ENCODE assay signal across 19 mouse cellular contexts in genomic region chr13:71653212-71653938, GRCm38 (mm10).
DNase-seq lines count a peak whose midpoint lies in the region; ATAC-seq and TF ChIP-seq lines count a peak whose summit lies in the region.
"Had no signal": no experiment of that assay in that cellular context is flagged by ENCODE, and none has a peak within 500 bp of the region (broad histone marks: within the 10 kb centered on the region; RNA-seq: fewer than 3 reads in every experiment).

No protein-coding gene starts in this region.

- ATAC-seq in kidney, embryonic 16.5 days (ENCODE audit: low FRiP score, low TSS enrichment) = peak; percentile 27; the same call in 1 of the 2 replicates
- ATAC-seq in intestine, embryonic 15.5 days = peak; percentile 49; the same call in 1 of the 2 replicates
- no peak for ATAC-seq in erythroid progenitor cell, adult 5-6 weeks (replicated peaks; ENCODE audit: low FRiP score, poor library complexity, severe bottlenecking)
- ATAC-seq: CD4-positive, CD25-positive, alpha-beta regulatory T cell, adult 4 months had no signal

- no peak for DNase-seq in kidney, adult 9 months
- peak; percentile 9 for DNase-seq in CH12.LX (ENCODE audit: extremely low read depth)
- DNase-seq in embryo, embryonic 10 days (ENCODE audit: low spot score) = peak; percentile 51
- DNase-seq in layer of hippocampus, adult 11-12 months (ENCODE audit: low spot score) = no peak
- DNase-seq: adrenal gland, postnatal 14 days; cerebellum, adult 8-10 months; heart, adult 18-20 months; layer of hippocampus, postnatal 36 days; lung, postnatal 4 days; right cerebral cortex, postnatal 4 days; thymus, postnatal 14 days had no signal

- no peaks in the 10 kb centered on the region for H3K36me3 ChIP-seq in kidney, embryonic 16.5 days (ENCODE audit: insufficient read depth, low read length)
- H3K36me3 ChIP-seq in CH12.LX (replicated peaks in 1 of 2; ENCODE audit: control insufficient read depth in 1 of 2, insufficient read depth in 1 of 2, low read length in 1 of 2) = no peaks in the 10 kb centered on the region
- H3K36me3 ChIP-seq in intestine, embryonic 15.5 days = no peaks in the 10 kb centered on the region
- H3K36me3 ChIP-seq: embryonic facial prominence, embryonic 10.5 days; limb, embryonic 13.5 days; liver, embryonic 15.5 days; midbrain, embryonic 13.5 days had no signal

- dilution Hi-C loops in CH12.LX (cut with MboI; ENCODE audit: extremely low pct_ligation_motif_present, extremely low pct_unique_long_range_greater_than_20kb, low sequenced_read_pairs) = no loop called here

- H3K9me3 ChIP-seq in kidney, embryonic 16.5 days (ENCODE audit: low read length) = no peaks in the 10 kb centered on the region
- no peaks in the 10 kb centered on the region for H3K9me3 ChIP-seq in CH12.LX (replicated peaks; ENCODE audit: low read length)
- H3K9me3 ChIP-seq in intestine, embryonic 15.5 days = no peaks in the 10 kb centered on the region
- H3K9me3 ChIP-seq: embryonic facial prominence, embryonic 10.5 days; limb, embryonic 13.5 days; liver, embryonic 15.5 days; midbrain, embryonic 13.5 days had no signal

- TF ChIP-seq EP300 in CH12.LX (IDR thresholded peaks at IDR 0.05; ENCODE audit: low read length) = no peak

- H3K4me3 ChIP-seq in kidney, embryonic 16.5 days (ENCODE audit: low read length) = no peak overlapping the region
- H3K4me3 ChIP-seq in CH12.LX (replicated peaks in 1 of 3; ENCODE audit: low read depth in 2 of 3, low read length in 2 of 3, poor library complexity in 1 of 3) = no peak overlapping the region
- H3K4me3 ChIP-seq in intestine, embryonic 15.5 days (replicated peaks) = no peak overlapping the region
- H3K4me3 ChIP-seq: embryonic facial prominence, embryonic 10.5 days; limb, embryonic 13.5 days; liver, embryonic 15.5 days; midbrain, embryonic 13.5 days had no signal

- no peak for TF ChIP-seq RAD21 in CH12.LX (IDR thresholded peaks at IDR 0.05; ENCODE audit: low read depth, low read length)

- peaks cover 3% of the 10 kb centered on the region; the same call in 1 of the 2 replicates for H3K4me1 ChIP-seq in kidney, embryonic 16.5 days (ENCODE audit: insufficient read depth, low read length)
- H3K4me1 ChIP-seq in CH12.LX (ENCODE audit: control insufficient read depth in 1 of 2, insufficient read depth in 2 of 2) = peaks cover 6 to 30% of the 10 kb centered on the region in 2 experiments
- no peaks in the 10 kb centered on the region for H3K4me1 ChIP-seq in intestine, embryonic 15.5 days (replicated peaks)
- H3K4me1 ChIP-seq: liver, embryonic 15.5 days had no signal

- 26% methylated on average over 8 of the region's 8 CpGs for WGBS in kidney, embryonic 16.5 days
- 30% methylated on average over 8 of the region's 8 CpGs for WGBS in intestine, embryonic 15.5 days

- H3K9ac ChIP-seq in kidney, embryonic 16.5 days (replicated peaks; ENCODE audit: low read length) = no peak overlapping the region
- H3K9ac ChIP-seq in CH12.LX (ENCODE audit: insufficient read depth, low read depth) = no peak overlapping the region
- no peak overlapping the region for H3K9ac ChIP-seq in intestine, embryonic 15.5 days
- H3K9ac ChIP-seq: limb, embryonic 13.5 days; liver, embryonic 15.5 days; midbrain, embryonic 13.5 days had no signal

- no peak for TF ChIP-seq POLR2A in CH12.LX (IDR thresholded peaks at IDR 0.05; ENCODE audit: low read depth, low read length)

- H3K4me2 ChIP-seq in kidney, embryonic 16.5 days (replicated peaks; ENCODE audit: low read depth, low read length) = no peak overlapping the region
- H3K4me2 ChIP-seq in CH12.LX (ENCODE audit: insufficient read depth, low read depth, poor library complexity, severe bottlenecking) = no peak overlapping the region; the same call in 1 of the 2 replicates
- no peak overlapping the region for H3K4me2 ChIP-seq in intestine, embryonic 15.5 days (replicated peaks)
- H3K4me2 ChIP-seq: limb, embryonic 13.5 days; liver, embryonic 15.5 days; midbrain, embryonic 13.5 days had no signal

- no peaks in the 10 kb centered on the region; the same call in 1 of the 2 replicates for H3K27me3 ChIP-seq in kidney, embryonic 16.5 days (ENCODE audit: insufficient read depth, low read length)
- H3K27me3 ChIP-seq in CH12.LX (replicated peaks) = no peaks in the 10 kb centered on the region
- H3K27me3 ChIP-seq in intestine, embryonic 15.5 days (replicated peaks) = no peaks in the 10 kb centered on the region
- H3K27me3 ChIP-seq: liver, embryonic 15.5 days; midbrain, embryonic 13.5 days had no signal

- no peaks in the 10 kb centered on the region for H3K79me2 ChIP-seq in CH12.LX (replicated peaks; ENCODE audit: control insufficient read depth, extremely low read depth, insufficient read depth, poor library complexity, severe bottlenecking)

- no peak overlapping the region for H3K27ac ChIP-seq in kidney, embryonic 16.5 days (ENCODE audit: low read length)
- no peak overlapping the region for H3K27ac ChIP-seq in CH12.LX (ENCODE audit: insufficient read depth, low read depth)
- H3K27ac ChIP-seq in intestine, embryonic 15.5 days = no peak overlapping the region
- H3K27ac ChIP-seq: embryonic facial prominence, embryonic 10.5 days; limb, embryonic 13.5 days; liver, embryonic 15.5 days; midbrain, embryonic 13.5 days had no signal

- in situ Hi-C loops in CH12.LX (cut with MboI; ENCODE audit: low pct_ligation_motif_present, low pct_unique_long_range_greater_than_20kb, low sequenced_read_pairs) = no loop called here

- TF ChIP-seq CTCF in CH12.LX (conservative IDR thresholded peaks at IDR 0.05 in 1 of 2, IDR thresholded peaks at IDR 0.05 in 1 of 2; ENCODE audit: low read depth in 2 of 2, low read length in 2 of 2) = no peak

TF ChIP-seq in CH12.LX, 34 proteins besides CTCF, POLR2A, EP300 and RAD21:
- no peak for TF ChIP-seq UBTF (IDR thresholded peaks at IDR 0.05; ENCODE audit: low read depth, low read length)
- no peak for TF ChIP-seq MEF2A (IDR thresholded peaks at IDR 0.05; ENCODE audit: borderline replicate concordance, low read depth, low read length)
- TF ChIP-seq USF1 (IDR thresholded peaks at IDR 0.05; ENCODE audit: low read depth, low read length) = no peak
- no peak for TF ChIP-seq HCFC1 (IDR thresholded peaks at IDR 0.05; ENCODE audit: low read depth, low read length)
- no peak for TF ChIP-seq MAFK (IDR thresholded peaks at IDR 0.05; ENCODE audit: insufficient replicate concordance, low read length)
- no peak for TF ChIP-seq TCF12 (IDR thresholded peaks at IDR 0.05; ENCODE audit: low read depth, low read length)
- no peak for TF ChIP-seq ZC3H11A (IDR thresholded peaks at IDR 0.05; ENCODE audit: low read depth, low read length)
- no peak for TF ChIP-seq ELF1 (IDR thresholded peaks at IDR 0.05; ENCODE audit: low read depth, low read length)
- no peak for TF ChIP-seq TBP (conservative IDR thresholded peaks at IDR 0.05; ENCODE audit: low read depth, low read length)
- TF ChIP-seq ETS1 (conservative IDR thresholded peaks at IDR 0.05; ENCODE audit: low read depth, low read length) = no peak
- no peak for TF ChIP-seq ZMIZ1 (IDR thresholded peaks at IDR 0.05; ENCODE audit: low read depth, low read length)
- TF ChIP-seq CHD1 (IDR thresholded peaks at IDR 0.05; ENCODE audit: low read depth, low read length) = no peak
- TF ChIP-seq E2F4 (IDR thresholded peaks at IDR 0.05; ENCODE audit: insufficient replicate concordance, low read depth, low read length) = no peak
- no peak for TF ChIP-seq MAZ (IDR thresholded peaks at IDR 0.05; ENCODE audit: low read depth, low read length)
- no peak for TF ChIP-seq GABPA (IDR thresholded peaks at IDR 0.05; ENCODE audit: insufficient replicate concordance, low read depth, low read length)
- TF ChIP-seq ZKSCAN1 (IDR thresholded peaks at IDR 0.05; ENCODE audit: borderline replicate concordance, low read depth, low read length) = no peak
- no peak for TF ChIP-seq KAT2A (IDR thresholded peaks at IDR 0.05; ENCODE audit: insufficient replicate concordance, low read length)
- TF ChIP-seq NRF1 (IDR thresholded peaks at IDR 0.05; ENCODE audit: low read depth, low read length) = no peak

Comparison
In these comparisons a context has a peak if more than half of its experiments do, and no peak if none do; other contexts are left out.
1. DNase-seq: peak in CH12.LX (single experiment) and embryo, embryonic 10 days (single experiment); none in kidney, adult 9 months (single experiment) and layer of hippocampus, adult 11-12 months (single experiment).